Mouse (Mus musculus) liver, embryonic 11.5 days (tissue): Measurements from ENCODE around the gene Hrnr. TPM values are rescaled to one million over a fixed set of nuclear protein-coding genes. Genes with fewer than 3 reads are reported as not detected.

Experiments used
- ATAC-seq: fragments of 200-750 bp; cut with Nextera tagmentation; replicated peaks from 2 replicates; pipeline ENCODE4 v1.8.0; 2017; ENCODE audit warnings: moderate number of reproducible peaks, mild to moderate bottlenecking, moderate TSS enrichment, moderate library complexity; ENCODE audit not compliant: low FRiP score
- DNase-seq: peaks from one replicate; pipeline ENCODE4 v3.0.0-alpha.2; 2017; ENCODE audit warnings: low spot score
- H3K27ac ChIP-seq: fragments of 300-500 bp; sonication (generic); 2 replicates; pipeline ENCODE4 v1.5.1; 2014; ENCODE audit warnings: mild to moderate bottlenecking, low read depth, low read length, control low read depth
- H3K27me3 ChIP-seq: fragments of 300-500 bp; sonication (generic); replicated peaks from 2 replicates; pipeline ENCODE4 v1.6.1; 2014; ENCODE audit warnings: low read length, mixed read lengths; ENCODE audit not compliant: control insufficient read depth, insufficient read depth
- H3K36me3 ChIP-seq: fragments of 300-500 bp; sonication (generic); 2 replicates; pipeline ENCODE4 v1.6.1; 2014; ENCODE audit warnings: mild to moderate bottlenecking, low read length, moderate library complexity, mixed read lengths; ENCODE audit not compliant: control insufficient read depth, insufficient read depth
- H3K4me1 ChIP-seq: fragments of 300-500 bp; sonication (generic); replicated peaks from 2 replicates; pipeline ENCODE4 v1.6.1; 2014; ENCODE audit warnings: low read length, mixed read lengths; ENCODE audit not compliant: control insufficient read depth, insufficient read depth
- H3K4me2 ChIP-seq: fragments of 300-500 bp; sonication (generic); 2 replicates; pipeline ENCODE4 v1.6.1; 2014; ENCODE audit warnings: mild to moderate bottlenecking, control low read depth, moderate library complexity
- H3K4me3 ChIP-seq: fragments of 300-500 bp; sonication (generic); 2 replicates; pipeline ENCODE4 v1.5.1; 2014; ENCODE audit warnings: low read depth, low read length, control low read depth
- H3K9ac ChIP-seq: fragments of 300-500 bp; sonication (generic); 2 replicates; pipeline ENCODE4 v1.6.1; 2014; ENCODE audit warnings: low read depth, low read length, control low read depth
- H3K9me3 ChIP-seq: fragments of 300-500 bp; sonication (generic); 2 replicates; pipeline ENCODE4 v1.6.1; 2016; ENCODE audit warnings: low read length, inconsistent platforms, mixed read lengths; ENCODE audit not compliant: control insufficient read depth
- WGBS: fragments of 180-500 bp; shearing (Covaris S2); extraction: QIAGEN DNeasy Blood & Tissue Kit; methylation state at CpG from one replicate; pipeline ENCODE4 v1.1.7; 2014; 5-methylcytosine and 5-hydroxymethylcytosine counted together
- polyA plus RNA-seq: library from polyadenylated mRNA; unstranded; fragments of >200 nt; fragmentation: Nextera tagmentation; extraction: Ambion mirVana; gene quantifications from 2 replicates; pipeline ENCODE4 v1.2.1, GENCODE M21; 2014

Hrnr gene
- polyA plus RNA-seq, 1 experiment from 2014 or later: not detected

DNA sequence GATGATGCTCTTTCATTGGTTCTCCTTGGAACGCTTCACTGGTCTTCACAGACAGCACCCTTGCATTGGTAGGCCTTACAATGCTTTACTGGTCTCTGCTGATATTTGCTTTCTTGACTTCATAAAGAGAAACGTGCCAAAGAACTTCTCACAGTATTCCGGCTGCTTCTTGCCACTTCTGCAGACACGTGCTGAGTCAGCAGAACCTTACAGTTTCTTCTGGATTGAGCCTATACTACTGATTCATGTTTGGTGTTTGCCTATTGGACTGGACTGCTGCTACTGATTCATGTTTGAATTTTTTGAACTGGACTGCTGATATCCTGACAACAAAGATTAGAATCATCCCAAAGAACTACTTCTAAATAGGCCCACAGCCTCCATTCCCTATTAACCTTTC is 20.5 kb downstream of the Hrnr start:
- Histone ChIP-seq H3K9me3 (no peaks in the 10 kb centered on the region), H3K9ac (no peak overlapping the region), H3K4me1 (no peaks in the 10 kb centered on the region), H3K27ac (no peak overlapping the region), H3K4me2 (no peak overlapping the region), H3K27me3 (no peaks in the 10 kb centered on the region), H3K4me3 (no peak overlapping the region), H3K36me3 (no peaks in the 10 kb centered on the region)
- WGBS: 85% methylated on average over 4 of the region's 4 CpGs
- no peak for DNase-seq
- no peak for ATAC-seq

DNA sequence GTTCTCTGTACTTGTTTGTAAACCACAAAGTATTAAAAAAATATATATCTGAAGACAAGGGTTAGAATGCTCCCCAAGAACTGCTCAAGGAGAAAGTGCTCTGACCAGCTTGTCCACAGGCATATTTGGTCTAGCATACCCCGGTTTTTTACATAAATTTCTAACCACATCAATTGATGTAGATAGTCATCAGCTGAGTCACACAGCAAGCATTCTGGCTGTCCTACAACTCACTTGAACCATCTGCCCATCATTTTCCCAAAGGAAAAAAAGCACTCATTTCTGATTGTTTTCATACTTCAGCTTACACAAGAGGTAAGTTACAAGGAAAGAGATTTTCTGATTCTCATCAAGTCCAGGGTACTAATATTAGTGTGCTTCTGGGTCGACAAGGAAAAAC is 27.3 kb downstream of the Hrnr start:
- no peaks in the 10 kb centered on the region for H3K36me3 ChIP-seq

DNA sequence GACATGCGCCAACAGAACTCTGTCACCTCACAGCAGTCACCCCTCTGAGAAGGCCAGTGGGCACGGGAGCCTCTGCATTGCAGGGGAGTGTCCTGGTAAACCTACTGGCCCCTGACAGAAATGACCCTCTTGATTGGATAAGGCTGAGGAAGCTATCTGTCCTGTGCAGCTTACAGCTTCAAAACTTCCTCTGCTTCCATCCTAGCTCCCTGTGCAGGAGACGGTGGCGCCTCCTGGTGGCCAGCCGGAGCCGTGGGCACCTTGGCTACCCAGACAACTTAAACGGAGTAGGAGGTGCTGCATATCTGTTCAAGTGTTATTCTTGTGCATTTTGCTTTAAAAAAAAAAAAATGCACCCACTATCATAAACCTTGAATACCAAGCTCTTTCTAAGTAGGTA is 40.5 kb downstream of the Hrnr start:
- ATAC-seq (peak; percentile 43; the same call in 1 of the 2 replicates), DNase-seq (peak; percentile 38)
- Histone ChIP-seq H3K27me3 (no peaks in the 10 kb centered on the region), H3K9me3 (no peaks in the 10 kb centered on the region), H3K27ac (no peak overlapping the region), H3K4me3 (no peak overlapping the region), H3K36me3 (no peaks in the 10 kb centered on the region), H3K4me1 (no peaks in the 10 kb centered on the region), H3K9ac (no peak overlapping the region), H3K4me2 (no peak overlapping the region)
- 21% methylated on average over 7 of the region's 7 CpGs for WGBS

More for the DNA sequence above, 27.3 kb downstream of the Hrnr start:
- H3K9me3 ChIP-seq: no peaks in the 10 kb centered on the region
- no peak overlapping the region for H3K4me2 ChIP-seq
- H3K27me3 ChIP-seq: no peaks in the 10 kb centered on the region
- no peaks in the 10 kb centered on the region for H3K4me1 ChIP-seq
- no peak overlapping the region for H3K4me3 ChIP-seq
- ATAC-seq (no peak), DNase-seq (no peak)
- H3K9ac ChIP-seq: no peak overlapping the region
- no peak overlapping the region for H3K27ac ChIP-seq
- 66% methylated on average over 2 of the region's 2 CpGs for WGBS

DNA sequence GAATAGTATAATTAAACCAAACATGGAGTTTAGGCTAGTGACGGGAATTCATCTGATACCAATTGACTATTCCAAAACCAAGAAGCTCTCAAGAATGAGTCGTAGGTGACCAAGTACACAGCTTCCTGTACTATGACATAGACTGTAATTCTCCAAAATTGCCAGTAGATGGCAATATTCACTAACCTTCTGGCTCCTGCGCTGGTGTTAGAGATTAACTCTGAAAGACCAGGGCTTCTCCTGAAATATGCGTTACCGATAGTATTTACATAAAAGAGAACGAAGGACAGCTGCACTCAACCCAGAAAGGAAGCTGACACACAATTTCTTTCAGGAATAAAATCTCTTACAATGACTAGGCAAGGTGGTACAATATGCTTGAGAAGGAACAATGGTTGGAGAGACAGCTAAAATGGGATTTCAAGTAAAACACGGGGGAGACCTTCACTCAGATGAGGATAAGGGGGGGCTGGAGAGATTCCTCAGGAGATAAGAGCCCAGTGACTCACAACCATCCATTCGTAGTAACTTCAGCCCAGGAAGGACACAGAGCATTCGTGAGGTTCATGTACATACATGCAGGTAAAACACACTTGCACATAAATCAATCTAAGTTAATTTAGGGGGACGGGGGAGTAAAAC is 42.5 kb downstream of the Hrnr start:
- H3K27ac ChIP-seq: no peak overlapping the region
- 12% methylated on average over 10 of the region's 10 CpGs for WGBS
- no peaks in the 10 kb centered on the region for H3K4me1 ChIP-seq
- H3K36me3 ChIP-seq: no peaks in the 10 kb centered on the region
- no peak overlapping the region for H3K4me3 ChIP-seq
- no peak overlapping the region for H3K9ac ChIP-seq
- no peaks in the 10 kb centered on the region for H3K27me3 ChIP-seq
- H3K4me2 ChIP-seq: peak overlapping the region; percentile 31; the same call in 1 of the 2 replicates
- no peaks in the 10 kb centered on the region for H3K9me3 ChIP-seq
- no peak for DNase-seq
- 0 out of 2 replicates have a peak, but pooled peaks have one; percentile 59 for ATAC-seq

DNA sequence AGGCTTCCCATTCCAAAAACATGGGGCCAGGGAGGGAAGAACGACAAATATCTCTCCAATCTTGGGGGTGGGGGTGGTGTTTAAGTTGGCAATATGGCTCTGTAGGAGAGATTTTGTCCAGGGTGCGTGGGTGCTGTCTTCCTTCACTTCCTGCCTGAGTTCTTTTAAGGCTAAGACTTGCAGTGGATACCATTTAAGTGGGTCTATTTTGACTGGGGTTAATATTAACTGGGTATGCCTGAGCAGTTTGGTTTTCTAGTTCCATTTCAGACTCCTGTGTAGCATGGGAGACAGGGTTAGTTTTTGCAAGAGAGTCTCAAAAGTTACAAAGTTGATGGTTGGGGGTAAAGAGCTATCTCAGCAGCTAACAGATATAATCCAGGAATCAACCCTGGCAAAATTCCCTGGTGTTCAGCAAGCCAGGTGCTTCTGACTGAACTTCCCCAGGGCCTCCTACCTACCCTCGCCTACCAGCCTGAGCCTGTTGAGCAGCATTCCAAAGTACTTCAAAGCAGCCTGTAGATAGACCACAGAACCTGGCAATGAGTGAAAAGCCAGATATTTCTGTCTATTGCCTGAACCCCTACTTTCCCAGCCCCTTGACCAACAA is 47.5 kb downstream of the Hrnr start:
- 51% methylated on average over 3 of the region's 3 CpGs for WGBS
- Histone ChIP-seq H3K27me3 (no peaks in the 10 kb centered on the region), H3K4me2 (no peak overlapping the region), H3K9me3 (no peaks in the 10 kb centered on the region), H3K9ac (no peak overlapping the region), H3K36me3 (no peaks in the 10 kb centered on the region), H3K27ac (0 out of 2 replicates have a peak overlapping the region, but pooled peaks have one; percentile 38), H3K4me3 (no peak overlapping the region), H3K4me1 (no peaks in the 10 kb centered on the region)
- DNase-seq: no peak
- ATAC-seq: no peak

DNA sequence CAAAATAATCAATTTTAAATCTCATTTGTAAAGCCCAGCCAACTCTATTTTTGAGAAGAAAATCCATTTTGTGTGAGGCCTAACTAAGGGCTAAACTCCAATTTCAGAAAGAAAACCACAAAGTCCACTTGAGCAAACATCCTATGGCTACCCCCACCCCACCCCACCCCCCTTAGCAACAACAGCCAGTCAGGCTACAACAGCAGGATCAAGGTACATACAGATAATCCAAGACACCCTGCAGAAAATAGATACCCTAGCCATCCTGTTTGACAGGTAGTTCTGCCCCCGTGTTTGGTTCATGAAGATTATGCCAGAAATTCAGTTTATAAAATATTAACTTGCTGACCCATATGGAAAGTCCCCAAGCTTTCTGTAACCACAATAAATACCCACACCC is 48.6 kb downstream of the Hrnr start:
- no peak overlapping the region for H3K4me2 ChIP-seq
- H3K9me3 ChIP-seq: no peaks in the 10 kb centered on the region
- H3K9ac ChIP-seq: no peak overlapping the region
- no peak overlapping the region for H3K4me3 ChIP-seq
- no peaks in the 10 kb centered on the region for H3K36me3 ChIP-seq
- H3K4me1 ChIP-seq: no peaks in the 10 kb centered on the region
- no peaks in the 10 kb centered on the region for H3K27me3 ChIP-seq
- DNase-seq: no peak
- 0 out of 2 replicates have a peak, but pooled peaks have one; percentile 53 for ATAC-seq
- WGBS: 17% methylated on average over 1 of the region's 1 CpGs
- no peak overlapping the region for H3K27ac ChIP-seq

DNA sequence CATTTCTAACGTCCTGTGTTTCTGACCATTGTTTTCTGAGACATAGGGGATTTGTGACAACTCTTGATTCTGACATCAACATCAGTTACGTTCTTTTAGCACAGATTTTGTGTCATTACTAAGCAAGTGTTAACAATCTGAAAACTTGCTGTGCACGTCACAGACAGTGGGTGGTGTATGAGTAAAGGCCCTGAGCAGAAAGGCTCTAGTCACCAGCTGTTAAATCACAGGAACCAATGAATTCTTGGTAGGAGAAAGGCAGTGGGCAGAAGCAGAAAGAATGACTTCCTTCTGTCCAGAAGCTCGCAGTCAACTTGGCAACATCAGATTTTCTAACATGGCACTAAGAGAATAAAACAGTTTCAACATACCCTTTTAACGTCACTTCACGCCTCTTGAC is 53.9 kb downstream of the Hrnr start:
- Histone ChIP-seq H3K4me2 (no peak overlapping the region), H3K27ac (no peak overlapping the region), H3K27me3 (no peaks in the 10 kb centered on the region), H3K36me3 (no peaks in the 10 kb centered on the region), H3K4me3 (no peak overlapping the region), H3K9ac (no peak overlapping the region), H3K9me3 (no peaks in the 10 kb centered on the region), H3K4me1 (no peaks in the 10 kb centered on the region)
- ATAC-seq: no peak
- WGBS: 76% methylated on average over 6 of the region's 6 CpGs
- no peak for DNase-seq

DNA sequence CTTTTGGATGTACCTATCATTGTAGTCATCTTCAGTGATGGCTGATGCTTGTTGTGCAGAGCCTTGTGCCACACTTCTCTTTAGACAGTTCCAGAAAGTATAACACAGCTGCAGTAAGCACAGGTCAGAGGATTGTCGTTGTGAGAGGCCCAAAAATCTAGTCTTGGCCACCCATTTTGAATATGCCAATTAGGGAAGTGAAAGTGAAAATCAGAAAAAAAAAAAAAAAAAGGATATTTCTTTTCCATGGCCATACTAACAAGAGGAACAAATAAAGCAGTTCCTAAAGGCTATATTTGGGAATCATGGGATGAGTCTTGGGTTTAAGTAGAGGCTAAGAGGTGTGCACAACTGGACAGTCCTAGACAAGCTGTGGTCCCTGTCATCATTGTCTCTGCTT is 55.6 kb downstream of the Hrnr start:
- Histone ChIP-seq H3K27me3 (no peaks in the 10 kb centered on the region), H3K4me3 (no peak overlapping the region), H3K27ac (no peak overlapping the region), H3K4me2 (no peak overlapping the region), H3K36me3 (no peaks in the 10 kb centered on the region), H3K9me3 (no peaks in the 10 kb centered on the region), H3K9ac (no peak overlapping the region), H3K4me1 (no peaks in the 10 kb centered on the region)
- 50% methylated on average over 1 of the region's 1 CpGs for WGBS
- ATAC-seq (no peak), DNase-seq (no peak)

DNA sequence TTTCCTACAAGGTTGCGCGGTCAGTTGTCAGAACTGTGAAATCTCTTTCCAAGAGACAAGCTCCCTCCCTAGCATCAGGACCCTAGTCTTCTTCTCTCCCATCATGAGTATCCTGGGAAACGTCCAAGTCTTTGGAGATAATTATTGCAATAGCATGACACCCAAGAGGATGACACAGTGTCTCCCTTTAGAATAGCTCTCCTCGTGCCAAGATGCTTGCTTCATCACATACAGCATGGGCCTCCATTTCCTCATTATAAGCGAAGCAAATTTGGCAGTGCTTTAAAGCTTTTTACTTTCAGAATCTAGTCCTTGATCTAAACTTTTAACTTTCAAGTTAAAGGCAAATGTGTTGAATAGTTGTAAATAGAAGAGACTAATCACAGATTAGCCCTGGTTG is 56.1 kb downstream of the Hrnr start:
- H3K4me2 ChIP-seq: no peak overlapping the region
- no peaks in the 10 kb centered on the region for H3K27me3 ChIP-seq
- H3K9ac ChIP-seq: no peak overlapping the region
- no peak overlapping the region for H3K4me3 ChIP-seq
- no peak for ATAC-seq
- no peaks in the 10 kb centered on the region for H3K36me3 ChIP-seq
- WGBS: 78% methylated on average over 5 of the region's 5 CpGs
- no peak for DNase-seq
- no peaks in the 10 kb centered on the region for H3K4me1 ChIP-seq
- no peak overlapping the region for H3K27ac ChIP-seq
- H3K9me3 ChIP-seq: no peaks in the 10 kb centered on the region
